Mouse (Mus musculus): ENCODE data around the gene Mapk12.

Gene Mapk12

GRCm38 (mm10) chr15:89138531-89138930 lies 2.0 kb downstream of the Mapk12 start:
- DNase-seq (ENCODE audit: low read depth, low spot score), result no peak

DNA sequence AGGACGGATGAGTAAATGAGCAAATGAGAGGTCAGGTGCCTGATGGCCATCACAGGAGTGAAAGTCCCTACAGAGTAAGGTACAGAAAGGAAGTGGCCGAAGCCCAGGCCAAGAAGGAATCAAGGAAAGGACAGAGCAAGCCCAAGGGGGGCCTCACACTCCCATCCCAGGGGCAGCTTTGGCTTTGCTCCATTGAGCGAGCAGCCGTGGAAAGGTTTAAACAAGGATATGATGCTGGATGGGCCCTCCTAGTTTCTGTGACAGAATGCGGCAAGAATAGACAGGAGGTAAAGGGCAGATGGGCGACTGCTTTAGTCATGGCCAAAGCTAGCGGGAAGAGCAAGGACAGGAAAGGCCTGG lies 2.5 kb downstream of the Mapk12 start:
- DNase-seq (ENCODE audit: low read depth, low spot score), result no peak

DNA sequence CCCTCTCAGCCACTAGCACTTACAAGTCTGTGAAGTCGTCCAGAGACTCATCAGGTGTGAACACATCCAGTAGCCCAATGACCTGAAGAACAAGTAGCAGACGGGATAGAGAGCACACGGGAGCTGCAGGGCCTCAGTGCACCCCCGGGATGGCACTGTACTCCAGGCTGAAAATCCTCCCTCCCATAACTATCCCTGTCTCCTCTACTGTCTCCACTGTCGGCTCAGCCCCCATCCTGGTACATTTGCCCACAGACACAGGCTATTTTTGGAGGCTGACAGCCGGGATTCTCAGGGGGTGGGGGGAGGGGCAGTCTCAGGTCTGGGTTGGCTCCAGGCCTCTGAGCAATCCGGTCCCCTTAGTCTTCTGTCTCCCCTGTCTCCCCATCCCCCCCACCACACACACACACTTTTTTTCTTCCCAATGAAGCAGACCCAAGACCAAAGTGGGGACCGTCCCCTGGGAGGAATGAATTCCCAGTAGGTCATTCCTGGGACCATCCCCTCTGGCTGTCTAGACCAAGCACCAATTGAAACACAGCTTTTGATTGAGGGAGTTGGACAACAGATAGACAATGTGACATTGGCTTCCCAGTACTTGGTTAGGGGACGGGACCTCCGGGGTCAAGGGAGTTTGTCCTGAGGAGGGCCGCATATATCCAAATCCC lies 3.0 kb downstream of the Mapk12 start:
- no peak for DNase-seq (ENCODE audit: low read depth, low spot score)

DNA sequence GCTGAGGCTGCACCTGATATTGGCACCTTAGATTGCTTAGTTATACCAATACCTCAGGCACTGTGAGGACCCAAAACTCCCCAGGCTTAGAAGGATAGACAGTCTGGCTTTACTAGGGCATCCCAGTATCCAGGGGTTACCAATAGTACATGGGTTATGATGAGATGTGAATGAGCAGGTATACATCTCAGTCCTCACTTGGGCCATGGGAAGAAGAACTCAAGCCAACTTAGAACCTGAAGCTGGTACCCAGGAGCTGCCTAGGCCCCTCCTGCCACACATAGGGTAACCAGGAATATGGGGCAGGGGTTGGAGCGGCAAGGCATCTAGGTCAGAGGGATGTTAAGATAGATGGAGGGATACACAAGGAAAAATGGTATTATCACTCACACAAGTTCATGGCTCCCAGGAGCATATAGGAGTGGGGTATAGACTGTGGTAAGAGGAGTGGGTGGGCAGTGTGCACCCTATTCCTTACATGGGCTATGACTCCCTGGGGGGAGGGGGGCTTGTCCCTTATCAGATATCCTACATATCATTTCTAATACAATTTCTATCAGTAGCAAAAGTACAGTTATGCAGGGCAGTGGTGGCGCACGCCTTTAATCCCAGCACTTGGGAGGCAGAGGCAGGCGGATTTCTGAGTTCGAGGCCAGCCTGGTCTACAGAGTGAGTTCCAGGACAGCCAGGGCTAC lies 3.9 kb downstream of the Mapk12 start:
- no peak for DNase-seq (ENCODE audit: low read depth, low spot score)

- no peak for DNase-seq (ENCODE audit: low read depth, low spot score)
These were observed 9.2 kb downstream of the Mapk12 start for GRCm38 (mm10) chr15:89131316-89131715.

DNA sequence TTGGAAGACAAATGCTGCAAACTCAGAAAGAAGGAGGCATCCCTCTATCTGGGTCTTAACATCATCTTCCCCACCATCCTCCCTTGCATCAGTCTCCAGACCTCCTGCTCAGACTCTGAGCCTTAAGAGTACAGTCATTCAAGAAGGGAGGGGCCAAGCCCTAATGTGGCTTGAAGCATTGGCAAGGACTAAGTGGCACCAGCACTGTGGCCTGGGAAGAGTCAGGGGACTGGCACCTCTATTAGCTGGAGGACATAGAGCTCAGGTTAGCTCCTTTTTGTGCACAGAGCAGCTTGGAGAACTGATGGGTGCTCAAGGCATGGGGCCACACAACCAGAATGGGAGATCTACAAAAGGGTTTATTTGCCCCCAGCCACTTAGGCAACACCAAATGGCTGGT lies 10.3 kb downstream of the Mapk12 start:
- no peak for DNase-seq (ENCODE audit: low read depth, low spot score)

DNA sequence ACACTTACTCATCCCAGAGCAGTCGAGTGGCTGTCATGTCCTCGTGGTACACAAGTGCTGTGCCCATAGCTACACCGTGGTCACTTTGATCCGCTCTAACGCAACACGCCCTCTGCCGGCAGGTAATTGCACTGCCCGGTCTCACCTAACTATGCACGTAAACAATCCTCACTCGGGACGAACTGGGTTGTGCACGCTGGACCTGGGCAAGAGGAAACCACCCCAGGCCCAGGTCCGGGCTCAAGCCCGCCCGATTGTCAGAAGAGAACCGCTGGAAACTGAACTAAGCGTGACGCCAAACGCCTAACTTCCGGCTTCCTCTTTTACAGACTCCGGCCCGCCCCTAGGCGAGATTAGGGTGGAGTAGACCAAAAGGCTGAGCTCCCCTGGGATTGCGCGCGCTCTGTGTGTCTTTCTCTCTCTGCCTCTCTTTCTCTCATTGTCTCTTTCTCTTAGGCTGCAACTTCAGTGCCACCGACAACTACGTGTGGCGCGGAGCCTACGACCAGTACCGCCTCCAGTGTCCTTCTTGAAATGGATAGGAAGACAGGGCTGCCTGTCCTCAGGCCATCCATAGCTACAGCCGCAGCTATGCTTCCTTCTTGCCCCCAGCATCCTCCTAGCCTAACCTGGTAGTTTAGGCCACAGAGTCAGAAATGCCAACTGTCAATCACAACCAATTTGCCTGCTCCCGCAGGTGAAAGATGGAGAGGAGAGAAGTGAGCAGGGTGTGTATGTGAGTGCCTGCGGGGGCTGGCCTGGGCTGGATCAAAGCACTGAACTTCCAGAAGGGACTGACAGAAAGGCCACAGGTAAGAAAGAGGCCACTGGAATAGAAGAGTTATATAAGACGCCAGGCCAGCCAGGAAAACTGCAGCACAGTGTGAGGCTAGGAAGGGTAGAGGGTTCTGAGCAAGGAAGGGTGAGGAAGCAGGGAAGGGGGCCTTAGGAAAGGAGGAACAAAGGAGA lies 11.8 kb downstream of the Mapk12 start, which contains the start of gene Hdac10:
Gene Hdac10, minus strand, starts transcription at position 319 of the 969 bp plus-strand sequence.
- peak; percentile 78 for DNase-seq (ENCODE audit: low read depth, low spot score)

GRCm38 (mm10) chr15:89127364-89127940 lies 13.1 kb downstream of the Mapk12 start:
- DNase-seq (ENCODE audit: low read depth, low spot score), result no peak

DNA sequence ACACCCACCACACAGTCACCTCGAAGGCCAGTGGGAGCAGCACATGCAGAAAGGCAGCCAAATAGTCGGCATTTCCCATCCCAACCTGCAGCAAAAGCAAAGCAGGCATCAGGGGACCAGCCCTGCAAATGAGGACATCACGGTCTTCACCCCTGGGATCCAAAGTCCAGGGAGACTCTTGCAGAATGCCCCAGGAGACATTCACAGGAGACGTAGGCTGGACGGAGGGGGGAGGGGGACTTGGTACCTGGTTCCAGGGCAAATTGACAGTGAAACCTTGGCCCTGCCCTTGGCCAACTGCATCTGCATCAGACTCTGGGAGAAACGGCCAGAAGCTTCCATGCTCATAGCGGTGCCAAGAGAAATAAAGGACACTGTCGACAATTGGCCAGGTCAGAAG lies 13.9 kb downstream of the Mapk12 start:
- no peak for DNase-seq (ENCODE audit: low read depth, low spot score)

DNA sequence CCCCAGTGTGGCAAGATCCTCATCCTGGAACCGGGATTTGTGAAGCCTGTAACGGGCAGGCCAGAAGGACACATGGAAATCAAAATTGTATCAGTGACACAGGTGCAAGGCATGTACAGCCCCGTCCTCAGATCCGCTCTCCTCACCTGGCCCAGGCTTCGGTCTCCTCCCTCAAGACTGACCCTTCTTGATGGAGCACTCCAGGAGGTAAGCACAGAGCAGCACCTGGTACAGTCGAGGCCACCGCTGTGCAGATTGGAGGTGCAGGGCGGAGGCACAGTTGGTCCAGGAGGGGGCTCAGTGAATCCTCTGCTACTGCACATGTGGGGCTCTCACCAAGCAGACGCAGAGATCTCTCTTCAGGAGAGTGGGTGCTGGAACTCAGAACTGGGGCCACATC lies 15.2 kb downstream of the Mapk12 start:
- DNase-seq (ENCODE audit: low read depth, low spot score), result no peak

DNA sequence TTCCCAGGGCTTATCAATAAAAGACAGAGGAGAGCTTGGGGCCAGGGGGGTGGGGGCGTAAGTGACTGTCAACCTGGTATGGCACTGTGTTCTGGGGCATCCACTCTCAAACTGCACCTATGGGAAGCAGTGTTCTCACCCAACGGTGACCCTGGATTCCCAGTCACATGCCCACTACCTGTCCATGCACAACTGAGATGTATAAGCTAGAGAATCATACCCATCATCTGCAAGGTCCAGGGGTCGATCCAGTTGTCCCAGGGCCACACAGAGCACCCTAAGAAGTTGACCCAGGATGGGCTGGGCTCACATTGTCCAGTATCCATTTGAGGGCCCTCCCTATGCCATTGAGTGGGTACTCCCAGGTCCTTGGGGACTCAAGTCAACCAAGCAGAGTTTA lies 16.2 kb downstream of the Mapk12 start:
- DNase-seq (ENCODE audit: low read depth, low spot score), result no peak

- no peak for DNase-seq (ENCODE audit: low read depth, low spot score)
These were observed 16.9 kb downstream of the Mapk12 start for GRCm38 (mm10) chr15:89123595-89123994.

DNA sequence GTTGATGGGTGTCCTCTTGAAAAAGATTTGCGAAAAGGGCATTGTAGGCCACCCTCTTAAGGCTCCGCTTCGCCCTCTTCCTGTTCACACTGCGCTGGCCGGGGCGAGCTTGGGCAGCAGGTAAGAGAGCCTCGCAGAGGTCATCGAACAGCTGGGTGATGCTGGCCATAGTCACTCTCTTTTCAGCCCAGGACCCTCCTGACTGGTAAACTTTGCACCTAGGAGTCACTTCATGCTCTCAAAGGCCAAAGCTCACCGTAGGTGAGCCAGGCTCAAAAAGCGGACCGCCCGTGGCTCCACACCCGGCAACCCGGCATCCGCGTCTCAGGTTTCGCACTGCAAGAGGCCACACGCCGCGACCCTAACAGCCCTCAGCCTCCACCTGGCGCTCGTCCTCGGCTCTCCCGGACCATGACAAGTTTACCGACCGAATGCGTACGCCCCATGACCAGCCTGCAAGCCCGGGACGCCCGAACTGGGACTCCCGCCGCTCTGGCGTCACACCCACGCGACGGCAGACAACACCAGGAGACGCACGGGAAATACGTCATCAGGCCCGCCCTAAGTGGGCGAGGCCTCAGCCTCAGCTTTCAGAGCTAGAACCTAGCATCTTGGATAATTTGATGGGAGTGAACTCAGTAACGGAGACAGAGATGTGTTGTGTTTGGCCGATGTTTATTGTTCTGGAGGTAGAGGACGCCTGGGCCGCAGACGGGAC lies 17.7 kb downstream of the Mapk12 start, which contains the start of gene Tubgcp6:
Gene Tubgcp6, minus strand, starts transcription at position 464 of the 718 bp plus-strand sequence.
- peak; percentile 92 for DNase-seq (ENCODE audit: low read depth, low spot score)

GRCm38 (mm10) chr15:89118007-89118406 lies 22.5 kb downstream of the Mapk12 start:
- no peak for DNase-seq (ENCODE audit: low read depth, low spot score)

DNA sequence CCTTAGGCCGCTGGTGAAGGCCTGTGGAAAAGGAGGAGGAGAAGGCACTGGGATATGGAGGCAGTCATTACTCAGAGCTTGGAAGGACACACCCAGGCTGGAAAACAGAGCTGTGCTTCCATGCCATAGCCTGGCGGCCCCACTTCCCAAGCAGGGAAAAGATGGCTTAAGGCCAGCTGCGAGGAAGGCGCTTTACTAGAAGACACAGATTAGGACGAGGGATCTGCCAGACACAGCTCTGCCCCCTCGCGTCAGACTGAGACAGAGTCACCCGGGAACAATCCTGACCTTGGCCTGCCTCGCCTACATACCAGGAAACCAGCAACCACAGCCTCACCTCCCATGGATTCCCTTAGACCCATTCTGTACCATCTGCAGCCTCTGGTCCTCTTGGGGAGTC lies 30.4 kb downstream of the Mapk12 start:
- DNase-seq (ENCODE audit: low read depth, low spot score), result no peak

GRCm38 (mm10) chr15:89106976-89107375 lies 33.5 kb downstream of the Mapk12 start:
- no peak for DNase-seq (ENCODE audit: low read depth, low spot score)

- no peak for DNase-seq (ENCODE audit: low read depth, low spot score)
These were observed 34.4 kb downstream of the Mapk12 start for GRCm38 (mm10) chr15:89106073-89106472.

DNA sequence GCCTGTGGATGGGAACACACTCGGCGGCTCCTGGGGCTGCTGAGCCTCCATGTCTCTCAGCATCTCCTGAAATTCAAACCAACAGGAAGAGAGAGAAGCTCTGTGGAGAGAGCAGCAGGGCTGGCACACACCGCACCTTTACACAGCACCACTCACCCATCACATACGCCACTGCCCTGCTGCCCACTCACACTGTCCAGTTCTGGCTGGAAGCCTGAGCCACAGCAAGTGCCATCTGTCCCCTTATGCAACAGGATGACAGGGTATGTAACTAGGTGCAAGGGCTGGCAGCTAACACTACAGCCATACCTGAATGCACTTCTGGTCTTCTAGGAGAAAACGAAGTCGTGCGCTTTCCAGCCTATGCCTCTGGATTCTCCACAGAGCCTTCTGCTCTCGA lies 36.1 kb downstream of the Mapk12 start:
- no peak for DNase-seq (ENCODE audit: low read depth, low spot score)

DNA sequence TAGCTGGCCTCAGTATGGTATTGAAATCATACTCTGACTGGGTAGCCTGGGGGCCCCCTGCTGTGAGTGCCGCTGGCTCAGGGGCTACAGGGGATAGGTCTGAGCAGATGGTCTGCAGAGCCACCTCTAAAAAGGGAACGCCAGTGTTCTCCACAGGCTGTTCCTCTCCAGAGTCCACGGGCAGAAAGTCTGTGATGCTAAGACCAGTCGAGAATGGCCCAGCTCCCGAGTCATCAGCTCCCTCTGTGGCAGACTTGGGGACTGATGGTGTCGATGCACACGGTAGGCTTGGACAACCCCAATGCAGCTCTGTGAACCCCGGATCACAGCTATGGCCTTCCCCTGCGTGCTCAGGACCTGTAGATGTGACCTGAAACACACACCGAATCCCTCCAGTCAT lies 36.6 kb downstream of the Mapk12 start:
- no peak for DNase-seq (ENCODE audit: low read depth, low spot score)

- DNase-seq (ENCODE audit: low read depth, low spot score), result no peak
These were observed 37.9 kb downstream of the Mapk12 start for GRCm38 (mm10) chr15:89102646-89103045.

DNA sequence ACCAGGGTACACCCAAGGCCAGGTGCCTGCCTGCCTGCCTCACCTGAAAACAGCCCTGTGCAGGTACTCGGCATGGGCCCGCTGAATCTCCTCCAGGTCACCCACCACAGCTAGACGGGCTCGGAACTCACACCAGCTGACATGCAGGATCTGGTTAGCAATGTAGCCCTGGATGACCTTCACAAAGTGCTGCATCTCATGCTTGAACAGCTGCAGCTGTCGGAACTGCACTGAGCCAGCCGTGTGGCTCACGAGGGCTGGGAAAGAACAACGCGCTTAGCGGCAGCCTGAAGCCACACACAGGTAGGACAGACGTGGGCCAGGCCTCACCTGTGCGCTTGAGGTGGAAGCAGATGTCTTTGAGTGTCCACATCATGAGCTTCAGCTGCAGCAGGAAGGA lies 39.7 kb downstream of the Mapk12 start:
- DNase-seq (ENCODE audit: low read depth, low spot score), result no peak

Measured in c-Kit-negative CD71-positive TER-119-positive erythroid progenitor cells, embryonic 14.5 days (primary cell).